Mouse (Mus musculus): ENCODE data around the gene Ube2b. TPM values are rescaled to one million over a fixed set of nuclear protein-coding genes. Genes with fewer than 3 reads are reported as not detected.

The Ube2b gene
- total and polyA plus RNA-seq, 3 experiments: 35.4 to 112 TPM; not detected in 1

GRCm38 (mm10) chr11:52003772-52004528 is 3.4 kb upstream of the Ube2b start, which contains the start of gene Cdkl3 (continued):
- peak; percentile 71 for TF ChIP-seq USF1 (IDR thresholded peaks at IDR 0.05; ENCODE audit: low read depth, low read length)
- TF ChIP-seq MEF2A (IDR thresholded peaks at IDR 0.05; ENCODE audit: extremely low read depth, insufficient replicate concordance, low read depth, low read length, poor library complexity, severe bottlenecking): no peak
- peak; percentile 96 for TF ChIP-seq MAZ (IDR thresholded peaks at IDR 0.05; ENCODE audit: low read depth, low read length)
- no peak for TF ChIP-seq JUND (IDR thresholded peaks at IDR 0.05; ENCODE audit: low read depth, low read length)
- TF ChIP-seq RAD21 (IDR thresholded peaks at IDR 0.05; ENCODE audit: low read depth, low read length): no peak
- TF ChIP-seq TCF12 (IDR thresholded peaks at IDR 0.05; ENCODE audit: low read depth, low read length): peak; percentile 81
- peak; percentile 97 for TF ChIP-seq MXI1 (IDR thresholded peaks at IDR 0.05; ENCODE audit: low read depth, low read length)
- peak; percentile 97 for TF ChIP-seq NELFE (IDR thresholded peaks at IDR 0.05; ENCODE audit: low read depth, low read length)
- peak; percentile 90; the same call in 1 of the 2 replicates for TF ChIP-seq POLR2AphosphoS2 (IDR thresholded peaks at IDR 0.05; ENCODE audit: low read length)
- peak; percentile 39; the same call in 1 of the 2 replicates for TF ChIP-seq CHD1 (IDR thresholded peaks at IDR 0.05; ENCODE audit: low read depth, low read length)
- peak; percentile 93 for TF ChIP-seq ZMIZ1 (IDR thresholded peaks at IDR 0.05; ENCODE audit: low read depth, low read length)
- peak; percentile 78 for TF ChIP-seq TBP (IDR thresholded peaks at IDR 0.05; ENCODE audit: low read depth, low read length)

DNA sequence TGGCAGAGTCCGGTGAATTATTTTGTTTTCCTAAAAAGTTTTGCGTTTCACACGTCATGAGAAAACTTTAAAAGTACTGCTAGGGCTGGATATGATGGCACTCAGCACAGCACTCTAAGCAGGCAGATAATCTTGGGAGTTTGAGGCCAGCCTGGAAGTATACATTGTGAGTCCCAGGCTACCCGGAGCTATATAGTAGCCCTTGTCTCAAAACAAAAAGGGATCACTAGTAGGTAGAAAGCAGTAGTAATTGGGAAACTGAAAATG is 2.9 kb upstream of the Ube2b start:
- H3K4me1 ChIP-seq (ENCODE audit: control insufficient read depth in 1 of 2, insufficient read depth in 2 of 2, low read length in 2 of 2): peaks cover 2 to 10% of the 10 kb centered on the region in 2 experiments; a peak in 3 of 4 replicates

GRCm38 (mm10) chr11:52002842-52003504 is 2.4 kb upstream of the Ube2b start:
- no peaks in the 10 kb centered on the region for H3K9me3 ChIP-seq (replicated peaks; ENCODE audit: insufficient read depth, low read length)
- peak overlapping the region; percentile 98 for H3K27ac ChIP-seq (ENCODE audit: control insufficient read depth, low read depth, low read length)
- H3K27me3 ChIP-seq (ENCODE audit: control insufficient read depth in 1 of 2, insufficient read depth in 2 of 2, low read length in 2 of 2): no peaks in the 10 kb centered on the region
- H3K36me3 ChIP-seq (ENCODE audit: control insufficient read depth in 1 of 2, insufficient read depth in 2 of 2, low read length in 2 of 2): peaks cover 0 to 29% of the 10 kb centered on the region in 2 experiments; a peak in 2 of 4 replicates
- DNase-seq (ENCODE audit: low read depth, low spot score): no peak
- peaks cover 2 to 10% of the 10 kb centered on the region in 2 experiments; a peak in 3 of 4 replicates for H3K4me1 ChIP-seq (ENCODE audit: control insufficient read depth in 1 of 2, insufficient read depth in 2 of 2, low read length in 2 of 2)
- peak overlapping the region; percentile 92 for H3K9ac ChIP-seq (ENCODE audit: control insufficient read depth, low read depth, low read length, poor library complexity, severe bottlenecking)
- peak overlapping the region; percentile 78 to 80 for H3K4me3 ChIP-seq (ENCODE audit: control insufficient read depth in 1 of 2, insufficient read depth in 1 of 2, low read depth in 2 of 2, low read length in 2 of 2)
- peaks cover 24% of the 10 kb centered on the region for H3K79me2 ChIP-seq (ENCODE audit: control insufficient read depth, insufficient read depth, low read length, poor library complexity)
- TF ChIP-seq TBP (IDR thresholded peaks at IDR 0.05; ENCODE audit: low read depth, low read length) (0 out of 2 replicates have a peak, but pooled peaks have one; percentile 50), EP300 (IDR thresholded peaks at IDR 0.05; ENCODE audit: low read depth in 1 of 2, low read length in 2 of 2) (no peak), KAT2A (conservative IDR thresholded peaks at IDR 0.05; ENCODE audit: low read depth, low read length) (no peak), MAZ (IDR thresholded peaks at IDR 0.05; ENCODE audit: low read depth, low read length) (no peak), POLR2A (IDR thresholded peaks at IDR 0.05; ENCODE audit: control insufficient read depth in 1 of 2, insufficient read depth in 1 of 2, low read depth in 1 of 2, low read length in 2 of 2, poor library complexity in 1 of 2) (no peak), E2F4 (IDR thresholded peaks at IDR 0.05; ENCODE audit: borderline replicate concordance, low read depth, low read length) (no peak), MYC (IDR thresholded peaks at IDR 0.05; ENCODE audit: low read depth, low read length) (peak; percentile 91), GABPA (IDR thresholded peaks at IDR 0.05; ENCODE audit: low read depth, low read length) (no peak), ZNF384 (IDR thresholded peaks at IDR 0.05; ENCODE audit: low read depth, low read length) (peak; percentile 97), USF2 (IDR thresholded peaks at IDR 0.05; ENCODE audit: borderline replicate concordance in 1 of 2, insufficient read depth in 1 of 2, low read depth in 1 of 2, low read length in 2 of 2) (no peak), CHD1 (IDR thresholded peaks at IDR 0.05; ENCODE audit: low read depth, low read length) (no peak), UBTF (IDR thresholded peaks at IDR 0.05; ENCODE audit: borderline replicate concordance, insufficient read depth, low read depth, low read length) (no peak), SIN3A (IDR thresholded peaks at IDR 0.05; ENCODE audit: low read length) (peak; percentile 36; the same call in 1 of the 2 replicates), MXI1 (IDR thresholded peaks at IDR 0.05; ENCODE audit: low read depth, low read length) (peak; percentile 58; the same call in 1 of the 2 replicates), MEF2A (IDR thresholded peaks at IDR 0.05; ENCODE audit: extremely low read depth, insufficient replicate concordance, low read depth, low read length, poor library complexity, severe bottlenecking) (no peak), TCF12 (IDR thresholded peaks at IDR 0.05; ENCODE audit: low read depth, low read length) (no peak), ETS1 (IDR thresholded peaks at IDR 0.05; ENCODE audit: low read depth, low read length) (0 out of 2 replicates have a peak, but pooled peaks have one; percentile 14)

More for the DNA sequence above, 2.9 kb upstream of the Ube2b start:
- peak; percentile 88 for DNase-seq (ENCODE audit: low read depth, low spot score)
- TF ChIP-seq TBP (IDR thresholded peaks at IDR 0.05; ENCODE audit: low read depth, low read length) (no peak), CHD1 (IDR thresholded peaks at IDR 0.05; ENCODE audit: low read depth, low read length) (0 out of 2 replicates have a peak, but pooled peaks have one; percentile 77), SMC3 (IDR thresholded peaks at IDR 0.05; ENCODE audit: low read depth, low read length) (no peak)
- H3K36me3 ChIP-seq (ENCODE audit: control insufficient read depth in 1 of 2, insufficient read depth in 2 of 2, low read length in 2 of 2): peaks cover 0 to 25% of the 10 kb centered on the region in 2 experiments; a peak in 2 of 4 replicates
- peaks cover 22% of the 10 kb centered on the region for H3K79me2 ChIP-seq (ENCODE audit: control insufficient read depth, insufficient read depth, low read length, poor library complexity)
- peak overlapping the region; percentile 78 to 80 for H3K4me3 ChIP-seq (ENCODE audit: control insufficient read depth in 1 of 2, insufficient read depth in 1 of 2, low read depth in 2 of 2, low read length in 2 of 2)
- H3K27me3 ChIP-seq (ENCODE audit: control insufficient read depth in 1 of 2, insufficient read depth in 2 of 2, low read length in 2 of 2): no peaks in the 10 kb centered on the region
- peak overlapping the region; percentile 92 for H3K9ac ChIP-seq (ENCODE audit: control insufficient read depth, low read depth, low read length, poor library complexity, severe bottlenecking)
- no peaks in the 10 kb centered on the region for H3K9me3 ChIP-seq (replicated peaks; ENCODE audit: insufficient read depth, low read length)
- peak overlapping the region; percentile 98 for H3K27ac ChIP-seq (ENCODE audit: control insufficient read depth, low read depth, low read length)

Measured in MEL (cell line).